Mouse (Mus musculus): ENCODE measurements around the gene Gm20388.

Gene Gm20388

GRCm38 (mm10) chr8:121390608-121391007 is 1480.0 kb downstream of the Gm20388 start:
- DNase-seq, result peak; percentile 19 to 38

- no peak for DNase-seq
Measured at GRCm38 (mm10) chr8:121391254-121391653, 1480.6 kb downstream of the Gm20388 start.

DNA sequence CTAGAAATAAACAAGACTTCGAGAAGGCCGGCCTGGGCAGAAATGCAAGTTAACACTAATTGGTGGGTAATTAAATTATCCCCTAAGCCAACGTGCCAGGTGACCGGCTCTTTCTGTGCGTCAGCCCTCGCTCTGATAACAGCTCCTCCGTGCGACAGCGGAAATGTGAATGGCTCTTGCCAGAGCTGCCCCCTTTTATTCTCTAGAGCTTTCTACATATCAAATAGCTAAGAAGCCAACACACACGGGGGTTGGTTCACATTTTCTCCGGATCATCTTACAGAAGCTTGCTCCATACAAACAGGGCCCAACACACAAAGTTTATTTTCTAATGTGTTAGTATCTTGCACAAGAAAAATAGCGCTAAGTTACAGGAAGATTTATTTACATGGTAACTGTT is 1481.1 kb downstream of the Gm20388 start:
- DNase-seq, result no peak

DNA sequence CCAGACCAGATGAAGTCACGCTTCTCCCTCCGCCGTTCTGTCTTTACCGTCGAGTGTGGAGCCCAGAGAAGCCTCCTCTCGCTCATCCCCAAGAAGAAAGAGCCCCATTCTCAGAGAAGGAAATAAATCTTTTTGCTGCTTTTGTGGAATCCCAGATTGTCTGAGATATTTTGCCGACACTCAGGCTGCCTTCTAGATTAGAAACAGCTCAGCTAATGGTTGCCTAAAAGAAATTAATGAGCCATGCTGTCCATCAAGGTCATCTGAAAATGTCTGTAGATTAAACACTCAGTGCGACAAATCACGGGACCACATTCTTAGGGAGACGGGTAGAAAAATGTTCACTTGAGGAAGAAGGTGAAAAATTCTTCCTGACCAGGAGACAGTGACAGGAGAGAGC is 1481.8 kb downstream of the Gm20388 start:
- no peak for DNase-seq

DNA sequence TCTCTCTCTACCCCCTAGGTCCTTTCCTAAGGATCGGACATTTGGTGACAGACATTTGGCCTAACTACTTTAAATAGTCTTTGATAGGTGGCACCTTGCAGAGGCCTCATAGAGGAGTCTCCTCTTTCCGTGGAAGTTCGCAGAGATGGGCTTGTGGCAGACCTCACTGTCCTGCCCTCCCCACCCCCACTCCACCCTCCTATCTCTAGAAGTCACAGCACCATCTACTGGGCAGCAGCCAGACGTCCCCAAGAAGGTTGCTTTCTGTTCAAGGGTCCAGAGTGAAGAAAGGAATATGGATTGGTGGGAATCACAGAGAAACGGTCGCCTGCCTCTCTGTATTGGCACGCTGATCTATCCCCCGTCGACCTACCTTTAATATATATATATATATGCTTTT is 1482.5 kb downstream of the Gm20388 start:
- peak in 1 of 2 experiments; percentile 55 for DNase-seq

DNA sequence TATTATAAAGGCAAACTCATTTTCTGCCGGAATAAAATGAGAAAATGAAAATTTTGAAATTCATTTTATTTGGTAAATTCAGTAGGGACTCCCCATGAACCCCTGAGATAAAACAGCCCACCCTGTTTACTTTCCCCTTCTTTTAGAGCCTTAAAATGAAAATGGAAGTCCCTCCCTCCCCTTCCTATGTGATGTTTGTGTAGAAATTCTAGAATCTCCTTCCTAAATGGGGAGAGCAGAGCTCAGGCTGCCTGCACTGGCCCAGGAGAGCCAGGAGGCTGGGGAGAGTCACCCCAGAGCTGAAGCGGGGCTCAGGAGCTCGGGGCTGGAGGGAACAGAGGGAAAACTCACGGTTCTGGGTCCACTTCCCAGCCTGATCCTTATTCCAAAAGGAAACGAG is 1484.0 kb downstream of the Gm20388 start:
- no peak for DNase-seq

GRCm38 (mm10) chr8:121395316-121395715 is 1484.7 kb downstream of the Gm20388 start:
- DNase-seq, result no peak

GRCm38 (mm10) chr8:121396151-121396550 is 1485.5 kb downstream of the Gm20388 start:
- no peak for DNase-seq

- no peak for DNase-seq
Measured at GRCm38 (mm10) chr8:121397201-121397698, 1486.6 kb downstream of the Gm20388 start.

DNA sequence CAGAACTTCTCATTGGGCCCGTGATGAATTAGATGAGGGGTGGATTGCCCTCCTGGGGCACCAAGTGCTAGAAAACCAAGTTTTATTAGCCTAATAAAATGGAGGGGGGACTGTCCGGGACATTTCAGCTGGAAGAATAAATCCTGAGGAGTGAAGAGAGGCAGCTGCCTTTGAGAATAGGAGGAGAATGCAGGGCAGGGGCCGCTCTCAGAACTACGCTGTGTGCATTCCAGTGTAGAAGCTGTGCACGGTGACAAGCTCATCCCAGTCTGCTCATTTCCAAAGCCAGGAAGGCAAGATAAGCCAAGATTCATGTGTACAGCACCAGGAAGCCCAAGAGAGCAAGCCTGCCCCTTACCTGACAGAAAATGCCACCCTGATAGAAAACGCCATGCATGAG is 1487.4 kb downstream of the Gm20388 start:
- DNase-seq, result no peak

DNA sequence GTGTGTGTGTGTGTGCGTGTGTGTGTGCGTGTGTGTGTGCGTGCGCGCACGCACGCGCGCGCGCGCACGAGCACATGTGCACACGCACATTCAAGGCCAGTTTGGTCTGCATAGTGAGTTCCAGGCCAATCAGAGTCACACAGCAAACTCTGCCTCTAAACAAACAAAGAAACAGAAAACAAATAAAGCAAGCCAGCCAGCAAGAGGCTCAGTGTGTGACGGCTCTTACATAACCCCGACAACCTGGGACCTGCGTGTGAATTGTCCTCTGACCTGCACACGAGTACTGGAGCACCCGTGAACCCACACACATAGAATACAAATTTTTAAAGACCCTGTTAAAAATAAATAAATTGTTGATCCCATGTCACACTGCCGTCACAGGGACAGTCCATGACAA is 1488.1 kb downstream of the Gm20388 start:
- no peak for DNase-seq

GRCm38 (mm10) chr8:121399173-121399572 is 1488.5 kb downstream of the Gm20388 start:
- DNase-seq, result no peak

GRCm38 (mm10) chr8:121400581-121400980 is 1489.9 kb downstream of the Gm20388 start:
- no peak for DNase-seq

DNA sequence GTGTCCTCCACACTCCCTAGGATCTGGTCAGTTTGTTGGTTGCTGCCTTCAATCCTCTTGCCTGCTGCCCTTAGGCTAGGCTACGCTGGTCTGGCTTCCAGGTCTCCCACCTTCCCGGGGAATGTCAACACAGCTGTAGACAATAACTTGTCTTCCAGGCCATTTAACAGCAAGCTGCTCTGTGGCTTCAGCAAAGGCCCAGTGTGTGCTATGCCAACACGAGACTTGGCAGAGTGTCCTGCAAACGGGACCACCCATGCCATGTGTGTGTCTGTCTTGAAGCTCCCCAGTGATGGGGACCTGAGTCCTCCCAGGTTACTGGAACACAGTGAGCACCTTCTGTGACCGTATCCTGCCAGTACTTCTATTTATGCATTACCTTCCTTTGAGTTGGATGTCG is 1493.2 kb downstream of the Gm20388 start:
- no peak for DNase-seq

DNA sequence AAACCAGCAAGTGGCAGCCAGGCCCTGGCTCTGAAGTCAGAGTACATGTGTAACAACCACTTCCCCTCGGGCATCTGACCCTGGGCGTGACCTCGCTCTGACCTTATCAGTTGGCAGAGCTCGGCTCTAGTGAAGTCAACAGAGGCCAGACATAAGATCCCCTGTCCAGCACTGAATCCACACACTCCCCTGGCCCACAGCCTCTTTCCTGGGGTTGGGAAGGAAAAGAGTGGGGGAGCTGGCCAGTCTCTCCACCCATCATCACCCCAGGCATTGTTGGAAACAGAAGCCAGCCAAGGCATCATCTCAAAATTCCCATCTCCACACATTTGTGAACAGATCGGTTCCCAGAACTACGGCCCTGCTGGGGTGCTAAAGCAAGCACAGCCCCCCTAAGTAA is 1507.4 kb downstream of the Gm20388 start:
- no peak for DNase-seq

DNA sequence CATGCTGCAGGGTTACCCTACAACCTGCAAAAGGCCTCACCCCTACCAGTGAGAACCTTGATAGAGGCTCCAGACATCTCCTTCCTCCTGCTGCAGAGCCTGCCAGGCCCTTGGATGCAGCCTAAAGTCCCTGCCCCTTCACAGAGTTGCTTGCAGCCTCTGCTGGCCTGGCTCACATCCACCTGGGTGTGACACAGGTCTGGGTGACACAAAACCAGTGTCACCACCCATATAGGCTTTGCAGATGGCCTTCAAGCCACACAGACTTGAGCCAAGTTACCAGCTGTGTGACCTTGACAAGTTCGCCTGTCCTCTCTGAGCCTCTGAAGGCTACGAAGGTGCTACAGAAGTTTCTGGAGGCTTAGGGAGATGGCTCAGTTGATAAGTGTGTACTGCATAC is 1508.9 kb downstream of the Gm20388 start:
- no peak for DNase-seq

DNA sequence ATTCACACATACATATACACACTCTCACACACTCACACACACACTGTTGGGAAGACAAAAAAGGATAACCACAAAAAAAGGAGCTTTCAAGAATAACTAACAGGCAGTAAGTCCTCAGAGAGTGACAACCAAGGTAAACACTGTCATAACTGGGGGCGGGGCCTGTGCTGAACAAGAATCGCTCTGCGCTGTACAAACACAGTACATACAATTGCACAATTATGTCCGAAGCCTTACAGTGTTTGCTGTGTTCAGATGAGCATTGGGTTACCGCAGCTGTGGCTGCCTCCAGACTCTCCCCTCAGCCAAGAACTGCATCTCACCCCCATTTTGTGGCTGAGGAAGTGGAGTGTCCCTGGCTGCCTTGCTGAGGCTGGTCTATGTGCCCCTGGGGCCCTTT is 1510.4 kb downstream of the Gm20388 start:
- DNase-seq, result no peak

- no peak for DNase-seq
Measured at GRCm38 (mm10) chr8:121424080-121424479, 1513.4 kb downstream of the Gm20388 start.

- no peak for DNase-seq
Measured at GRCm38 (mm10) chr8:121424600-121424999, 1514.0 kb downstream of the Gm20388 start.

GRCm38 (mm10) chr8:121431499-121431898 is 1520.9 kb downstream of the Gm20388 start:
- no peak for DNase-seq

DNA sequence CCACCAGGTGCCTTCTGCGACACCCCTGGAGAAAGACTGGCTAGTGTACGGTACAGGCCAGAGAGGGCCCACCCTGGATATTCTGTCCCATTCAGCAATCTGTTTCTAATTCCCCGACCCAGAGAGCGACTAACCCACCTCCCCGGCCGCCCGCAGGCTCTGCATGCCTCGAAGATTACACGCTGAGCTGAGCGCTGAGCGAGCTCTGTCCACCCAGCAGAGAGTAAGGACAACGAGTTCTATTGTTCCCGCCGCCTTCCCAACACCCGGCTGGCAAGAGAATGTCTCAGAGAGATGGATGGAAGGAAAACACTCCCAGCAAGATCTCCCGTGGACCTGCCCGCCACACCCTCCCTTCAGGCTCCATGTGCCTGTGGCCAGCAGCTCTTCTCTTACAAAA is 1522.8 kb downstream of the Gm20388 start:
- DNase-seq, result no peak

- no peak for DNase-seq
Measured at GRCm38 (mm10) chr8:121436656-121437055, 1526.0 kb downstream of the Gm20388 start.

DNA sequence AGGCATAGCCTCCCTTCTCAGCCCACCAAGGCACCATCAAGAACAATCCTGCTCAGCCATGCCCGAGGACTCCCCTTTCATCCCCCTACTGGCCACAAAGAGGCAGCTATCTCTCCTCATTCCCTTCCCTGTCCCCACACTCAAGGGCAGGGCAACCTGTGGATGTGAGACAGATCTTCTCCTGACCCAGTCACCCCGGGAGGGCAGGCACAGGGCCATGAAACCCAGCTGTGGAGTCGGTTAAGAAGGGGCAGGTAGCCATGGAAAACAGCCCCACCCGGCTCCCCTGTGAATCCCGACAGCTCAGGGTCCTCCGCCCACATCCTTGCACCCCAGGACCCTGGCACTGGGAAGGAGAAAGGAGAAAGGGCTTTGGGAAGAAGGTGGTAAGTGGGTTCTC is 1526.9 kb downstream of the Gm20388 start:
- DNase-seq, result peak; percentile 31 to 43

- peak; percentile 63 to 72 for DNase-seq
Measured at GRCm38 (mm10) chr8:121438111-121438510, 1527.5 kb downstream of the Gm20388 start.

- peak; percentile 74 to 76 for DNase-seq
Measured at GRCm38 (mm10) chr8:121439351-121439750, 1528.7 kb downstream of the Gm20388 start.

GRCm38 (mm10) chr8:121443361-121443760 is 1532.7 kb downstream of the Gm20388 start:
- no peak for DNase-seq
